Mouse (Mus musculus) natural killer cell, adult 2 months (primary cell): ENCODE measurements around the gene Gm4498.
"Not testable (repeated sequence)": the region's sequence is repeated elsewhere in the genome, so short reads cannot be mapped to it uniquely, and the experiment has no call there.

ENCODE experiments used
- DNase-seq, 2 experiments: peaks; one replicate each; pipeline ENCODE4 v3.0.0; 2022; ENCODE audit warnings: low spot score in 2 of 2

Gene Gm4498

GRCm38 (mm10) chr7:20233728-20234127 lies at the start of gene Gm4498:
Gene Gm4498, minus strand, starts transcription at chr7:20233828.
- not testable (repeated sequence) for DNase-seq

GRCm38 (mm10) chr7:20262734-20263133 lies 29.1 kb upstream of the Gm4498 start, which contains the start of gene Gm5890:
Gene Gm5890, minus strand, starts transcription at chr7:20262834.
- DNase-seq: not testable (repeated sequence)

- not testable (repeated sequence) for DNase-seq
Observed at GRCm38 (mm10) chr7:20205507-20205906, 28.1 kb downstream of the Gm4498 start, which contains the start of gene Gm6164. Gene Gm6164, minus strand, starts transcription at chr7:20205607.

GRCm38 (mm10) chr7:20193410-20193809 lies 40.2 kb downstream of the Gm4498 start, which contains the start of gene Vmn1r95:
Gene Vmn1r95, plus strand, starts transcription at chr7:20193710.
- DNase-seq: not testable (repeated sequence)
